Mouse (Mus musculus) lung, embryonic 14.5 days (tissue): ENCODE measurements around the gene Chchd10. TPM values are rescaled to one million over a fixed set of nuclear protein-coding genes. Genes with fewer than 3 reads are reported as not detected.

Experiments
- ATAC-seq: fragments of 200-750 bp; cut with Nextera tagmentation; 2 replicates; pipeline ENCODE4 v1.8.0; 2017; ENCODE audit warnings: mild to moderate bottlenecking, moderate TSS enrichment, moderate library complexity; ENCODE audit not compliant: insufficient read depth
- DNase-seq: peaks from one replicate; pipeline ENCODE4 v3.0.0-alpha.2; 2015
- H3K27ac ChIP-seq: fragments of 300-500 bp; sonication (generic); 2 replicates; pipeline ENCODE4 v1.5.1; 2014; ENCODE audit warnings: low read depth, mild to moderate bottlenecking, moderate library complexity
- H3K27me3 ChIP-seq: fragments of 300-500 bp; sonication (generic); 2 replicates; pipeline ENCODE4 v1.6.1; 2014; ENCODE audit warnings: low read length, control low read depth; ENCODE audit not compliant: insufficient read depth
- H3K36me3 ChIP-seq: fragments of 300-500 bp; sonication (generic); 2 replicates; pipeline ENCODE4 v1.6.1; 2014; ENCODE audit warnings: control low read depth; ENCODE audit not compliant: insufficient read depth
- H3K4me1 ChIP-seq: fragments of 300-500 bp; sonication (generic); 2 replicates; pipeline ENCODE4 v1.6.1; 2014; ENCODE audit warnings: antibody characterized with exemption, control low read depth; ENCODE audit not compliant: insufficient read depth
- H3K4me2 ChIP-seq: fragments of 300-500 bp; sonication (generic); 2 replicates; pipeline ENCODE4 v1.6.1; 2014; ENCODE audit warnings: mild to moderate bottlenecking
- H3K4me3 ChIP-seq: fragments of 300-500 bp; sonication (generic); 2 replicates; pipeline ENCODE4 v1.5.1; 2014; ENCODE audit warnings: low read depth, low read length
- H3K9ac ChIP-seq: fragments of 300-500 bp; sonication (generic); 2 replicates; pipeline ENCODE4 v1.6.1; 2014
- H3K9me3 ChIP-seq: fragments of 300-500 bp; sonication (generic); 2 replicates; pipeline ENCODE4 v1.6.1; 2016; ENCODE audit warnings: low read depth, low read length, control low read depth
- CTCF ChIP-seq: IDR thresholded peaks from 2 replicates; pipeline ENCODE4 v1.5.1; 2016; ENCODE audit warnings: antibody characterized with exemption, low read depth
- WGBS: fragments of 180-500 bp; shearing (Covaris S2); extraction: QIAGEN DNeasy Blood & Tissue Kit; methylation state at CpG from one replicate; pipeline ENCODE4 v1.1.7; 2014; 5-methylcytosine and 5-hydroxymethylcytosine counted together
- polyA plus RNA-seq: library from polyadenylated mRNA; unstranded; fragments of >200 nt; fragmentation: Nextera tagmentation; extraction: Ambion mirVana; gene quantifications from 2 replicates; pipeline ENCODE4 v1.2.1, GENCODE M21; 2014

Chchd10 gene
- polyA plus RNA-seq, 1 experiment from 2014 or later: 24.3 TPM

DNA sequence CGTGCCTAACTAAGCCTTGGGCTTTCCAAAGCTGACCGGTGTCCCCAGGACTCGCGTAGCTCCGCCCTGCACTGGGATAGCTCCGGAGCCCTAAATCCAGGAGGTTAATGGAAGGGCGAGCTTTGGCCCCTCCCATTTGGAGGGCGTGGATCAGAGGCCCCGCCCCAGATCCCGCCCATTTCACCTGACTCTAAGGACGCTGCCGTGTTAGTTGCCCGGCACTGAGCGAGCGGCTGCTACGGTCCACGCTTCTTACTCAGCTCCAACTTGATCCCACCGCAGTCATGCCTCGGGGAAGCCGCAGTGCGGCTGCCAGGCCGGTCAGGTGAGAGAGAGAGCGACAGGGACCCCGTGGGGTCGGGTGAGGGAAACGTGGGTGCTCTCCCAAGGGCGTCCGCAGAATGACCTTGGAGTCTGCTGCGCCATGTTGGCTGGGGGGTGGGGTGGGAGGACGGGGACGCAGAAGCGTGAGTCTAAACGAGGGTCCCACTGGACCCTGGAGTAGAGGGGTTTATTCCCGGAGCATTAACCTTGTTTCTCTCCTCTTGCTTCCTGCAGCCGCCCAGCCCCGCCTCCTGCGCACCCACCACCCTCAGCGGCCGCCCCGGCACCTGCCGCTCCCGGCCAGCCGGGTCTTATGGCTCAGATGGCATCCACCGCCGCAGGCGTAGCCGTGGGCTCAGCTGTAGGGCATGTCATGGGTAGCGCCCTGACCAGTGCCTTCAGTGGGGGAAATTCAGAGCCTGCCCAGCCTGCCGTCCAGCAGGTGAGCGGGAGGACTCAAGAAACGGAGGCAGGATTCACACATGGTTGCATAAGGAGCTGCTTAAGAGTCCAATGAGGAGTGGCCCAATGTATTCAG, 3.0 kb downstream of the Chchd10 start, which contains the start of gene Mmp11:
Gene Mmp11, minus strand, starts transcription at position 817 of the 862 bp plus-strand sequence.
- Histone ChIP-seq H3K4me2 (peak within 1 kb of the TSS; percentile 76), H3K4me3 (peak within 1 kb of the TSS; percentile 55), H3K4me1 (peaks cover 12% of the 10 kb centered on the region), H3K9me3 (no peaks in the 10 kb centered on the region), H3K9ac (peak within 1 kb of the TSS; percentile 54), H3K36me3 (no peaks in the 10 kb centered on the region), H3K27ac (peak within 1 kb of the TSS; percentile 10; the same call in 1 of the 2 replicates), H3K27me3 (peaks cover 21% of the 10 kb centered on the region)
- TF ChIP-seq CTCF: no peak; the same call in 1 of the 2 replicates
- 2% methylated on average over 51 of the region's 51 CpGs for WGBS
- ATAC-seq (peak; percentile 44), DNase-seq (peak; percentile 82)

- ATAC-seq: no peak
- Histone ChIP-seq H3K4me3 (no peak overlapping the region; the same call in 1 of the 2 replicates), H3K27me3 (peaks cover 18% of the 10 kb centered on the region), H3K4me2 (peak overlapping the region; percentile 76), H3K36me3 (no peaks in the 10 kb centered on the region), H3K9me3 (no peaks in the 10 kb centered on the region), H3K4me1 (peaks cover 7% of the 10 kb centered on the region; the same call in 1 of the 2 replicates), H3K9ac (no peak overlapping the region), H3K27ac (peak overlapping the region; percentile 10; the same call in 1 of the 2 replicates)
- DNase-seq: no peak
- 40% methylated on average over 18 of the region's 18 CpGs for WGBS
- no peak for TF ChIP-seq CTCF
Observed at GRCm38 (mm10) chr10:75936909-75937667, 4.2 kb downstream of the Chchd10 start.

GRCm38 (mm10) chr10:75937851-75938643, 5.1 kb downstream of the Chchd10 start:
- H3K9me3 ChIP-seq: no peaks in the 10 kb centered on the region
- TF ChIP-seq CTCF: no peak
- WGBS: 56% methylated on average over 10 of the region's 10 CpGs
- ATAC-seq (no peak), DNase-seq (no peak)
- H3K4me3 ChIP-seq: no peak overlapping the region
- no peaks in the 10 kb centered on the region for H3K36me3 ChIP-seq
- peaks cover 3% of the 10 kb centered on the region; the same call in 1 of the 2 replicates for H3K4me1 ChIP-seq
- H3K9ac ChIP-seq: no peak overlapping the region
- no peak overlapping the region for H3K27ac ChIP-seq
- peaks cover 18% of the 10 kb centered on the region for H3K27me3 ChIP-seq
- H3K4me2 ChIP-seq: 0 out of 2 replicates have a peak overlapping the region, but pooled peaks have one; percentile 76

DNA sequence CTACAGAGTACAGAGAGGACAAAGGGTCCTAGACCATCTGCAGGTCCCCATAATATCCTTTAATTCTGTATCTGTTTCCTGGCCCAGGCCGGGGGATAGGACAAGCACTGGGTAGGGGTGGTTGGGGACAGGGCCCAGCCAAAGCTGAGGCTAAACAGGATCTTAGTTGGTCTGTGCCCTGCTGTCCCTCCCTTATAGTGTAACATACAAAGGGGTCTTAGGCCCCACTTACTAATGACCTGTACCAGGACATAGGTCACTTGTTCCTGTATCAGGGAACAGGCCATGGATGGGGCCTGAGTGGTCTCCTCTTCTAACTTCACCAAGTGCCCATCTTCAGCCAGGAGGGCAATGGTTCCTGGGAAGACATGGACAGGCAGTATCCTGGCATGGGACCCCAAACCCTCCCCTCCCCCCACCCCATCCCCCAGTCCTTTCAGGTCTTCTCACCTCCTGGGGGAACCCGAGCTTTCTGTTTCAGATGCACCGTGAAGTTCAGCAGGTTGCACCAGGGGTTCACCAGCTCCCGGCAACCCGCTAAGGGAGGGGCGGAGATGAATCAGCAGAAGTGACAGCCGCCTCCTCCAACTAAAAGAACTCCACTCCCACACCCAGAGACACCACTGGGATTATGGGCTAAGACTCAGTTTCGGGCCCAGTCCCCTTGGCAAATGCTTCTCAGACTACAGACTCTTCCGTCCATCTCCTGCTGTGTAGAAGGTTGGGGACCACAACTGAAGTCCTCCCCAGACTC, 6.7 kb downstream of the Chchd10 start:
- Histone ChIP-seq H3K36me3 (no peaks in the 10 kb centered on the region), H3K27me3 (peaks cover 18% of the 10 kb centered on the region), H3K4me2 (no peak overlapping the region), H3K27ac (no peak overlapping the region; the same call in 1 of the 2 replicates), H3K4me3 (peak overlapping the region; percentile 17; the same call in 1 of the 2 replicates), H3K9me3 (no peaks in the 10 kb centered on the region), H3K4me1 (no peaks in the 10 kb centered on the region; the same call in 1 of the 2 replicates), H3K9ac (no peak overlapping the region)
- no peak for ATAC-seq
- 53% methylated on average over 9 of the region's 9 CpGs for WGBS
- no peak for DNase-seq
- no peak for TF ChIP-seq CTCF

DNA sequence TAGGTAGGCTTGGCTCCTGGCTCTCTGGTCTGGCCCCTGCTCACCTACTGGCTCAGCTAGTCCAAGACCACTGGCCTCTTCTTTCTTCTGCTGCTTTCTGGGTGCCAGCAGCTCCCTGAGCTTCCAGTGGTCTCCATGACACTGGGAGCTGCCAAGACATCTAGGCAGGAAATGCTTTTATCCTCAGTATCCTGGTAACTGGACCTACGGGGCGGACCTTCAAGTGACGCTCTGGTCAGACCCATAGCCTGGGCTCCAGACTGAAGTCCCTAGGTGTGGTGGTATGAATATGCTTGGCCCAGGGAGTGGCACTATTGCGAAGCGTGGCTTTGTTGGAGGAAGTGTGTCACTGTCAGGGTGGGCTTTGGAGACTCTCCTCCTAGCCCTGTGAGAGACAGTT, 7.6 kb downstream of the Chchd10 start, which contains the start of gene Gm867:
Gene Gm867, minus strand, starts transcription at position 153 of the 400 bp plus-strand sequence.
- TF ChIP-seq CTCF: no peak
- H3K4me1 ChIP-seq: no peaks in the 10 kb centered on the region; the same call in 1 of the 2 replicates
- no peak within 1 kb of the TSS; the same call in 1 of the 2 replicates for H3K27ac ChIP-seq
- H3K4me3 ChIP-seq: peak within 1 kb of the TSS; percentile 17; the same call in 1 of the 2 replicates
- no peak within 1 kb of the TSS for H3K4me2 ChIP-seq
- ATAC-seq (no peak), DNase-seq (no peak)
- no peak within 1 kb of the TSS for H3K9ac ChIP-seq
- peaks cover 13% of the 10 kb centered on the region for H3K27me3 ChIP-seq
- no peaks in the 10 kb centered on the region for H3K36me3 ChIP-seq
- WGBS: 70% methylated on average over 5 of the region's 5 CpGs
- no peaks in the 10 kb centered on the region for H3K9me3 ChIP-seq
